Mouse (Mus musculus) brain, embryonic 14.5 days (tissue): ENCODE data around the gene Cgas.

Source experiments
- CTCF ChIP-seq: fragments of 200-500 bp; IDR thresholded peaks from 2 replicates; pipeline ENCODE4 v1.5.1; 2012; ENCODE audit warnings: inconsistent platforms, mild to moderate bottlenecking, moderate library complexity, borderline replicate concordance; ENCODE audit not compliant: insufficient read depth, insufficient read length; ENCODE audit errors: extremely low read depth
- POLR2A ChIP-seq: fragments of 200-500 bp; IDR thresholded peaks from 2 replicates; pipeline ENCODE4 v1.6.1; 2012; ENCODE audit warnings: mild to moderate bottlenecking, inconsistent platforms, borderline replicate concordance; ENCODE audit not compliant: poor library complexity, insufficient read depth, insufficient read length, severe bottlenecking; ENCODE audit errors: extremely low read depth

DNA sequence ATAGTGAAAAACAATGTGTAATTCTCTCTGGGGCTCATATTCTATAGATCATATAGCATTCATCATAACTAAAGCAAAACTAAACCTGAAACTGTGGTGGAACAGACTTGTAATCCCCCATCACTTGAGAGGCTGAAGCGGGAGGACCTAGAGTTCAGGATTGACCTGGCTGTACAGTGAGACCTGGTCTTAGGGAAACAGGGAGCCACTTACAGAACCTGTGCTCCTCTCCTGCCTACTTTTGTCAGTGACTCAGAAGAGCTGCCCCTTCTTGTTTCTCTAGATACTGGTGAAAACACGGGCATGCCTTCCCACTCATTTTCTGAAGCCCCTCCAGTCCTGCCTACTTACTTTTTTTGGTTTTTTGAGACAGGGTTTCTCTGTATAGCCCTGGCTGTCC, 31.2 kb upstream of the Cgas start:
- TF ChIP-seq CTCF: no peak
- TF ChIP-seq POLR2A: no peak
